Mouse (Mus musculus): ENCODE data around the gene Ap1g2. TPM values are rescaled to one million over a fixed set of nuclear protein-coding genes. Genes with fewer than 3 reads are reported as not detected.

Gene Ap1g2
- polyA plus RNA-seq, 1 experiment from 2014 or later = 23.3 TPM

GRCm38 (mm10) chr14:55052496-55052895 lies 53.9 kb downstream of the Ap1g2 start:
- H3K27ac ChIP-seq (ENCODE audit: low read length) = no peak overlapping the region
- WGBS = 73% methylated on average over 8 of the region's 9 CpGs
- no peaks in the 10 kb centered on the region for H3K4me1 ChIP-seq (ENCODE audit: insufficient read depth, low read length)
- no peak overlapping the region for H3K4me2 ChIP-seq (replicated peaks; ENCODE audit: low read depth, low read length)
- H3K36me3 ChIP-seq (ENCODE audit: insufficient read depth, low read length) = no peaks in the 10 kb centered on the region
- H3K4me3 ChIP-seq (ENCODE audit: low read length) = no peak overlapping the region
- no peaks in the 10 kb centered on the region for H3K27me3 ChIP-seq (ENCODE audit: insufficient read depth, low read length)
- no peak for ATAC-seq (ENCODE audit: low FRiP score, low TSS enrichment)
- no peaks in the 10 kb centered on the region for H3K9me3 ChIP-seq (ENCODE audit: low read length)
- H3K9ac ChIP-seq (replicated peaks; ENCODE audit: low read length) = no peak overlapping the region

Other genes starting within 250 kb of the Ap1g2 start
- gene Homez, start 235.6 kb downstream of the Ap1g2 start, polyA plus RNA-seq (2015; fragmentation: Nextera tagmentation; extraction: Ambion mirVana) = 18.0 and 19.9 TPM in 2 replicates
- 1.6 and 1.7 TPM in 2 replicates for gene Ppp1r3e, start 229.0 kb downstream of the Ap1g2 start, polyA plus RNA-seq (2015; fragmentation: Nextera tagmentation; extraction: Ambion mirVana)
- gene Bcl2l2, start 223.2 kb downstream of the Ap1g2 start, polyA plus RNA-seq (2015; fragmentation: Nextera tagmentation; extraction: Ambion mirVana) = 5.0 and 5.1 TPM in 2 replicates
- 0.16 and 0.45 TPM in 2 replicates for gene Gm20521, start 223.2 kb downstream of the Ap1g2 start, polyA plus RNA-seq (2015; fragmentation: Nextera tagmentation; extraction: Ambion mirVana)
- gene Pabpn1, start 214.1 kb downstream of the Ap1g2 start, polyA plus RNA-seq (2015; fragmentation: Nextera tagmentation; extraction: Ambion mirVana) = 135 and 141 TPM in 2 replicates
- 45.9 and 55.1 TPM in 2 replicates for gene Slc22a17, start 193.5 kb downstream of the Ap1g2 start, polyA plus RNA-seq (2015; fragmentation: Nextera tagmentation; extraction: Ambion mirVana)
- 30.0 and 33.0 TPM in 2 replicates for gene Efs, start 180.5 kb downstream of the Ap1g2 start, polyA plus RNA-seq (2015; fragmentation: Nextera tagmentation; extraction: Ambion mirVana)
- gene Il25, start 173.9 kb downstream of the Ap1g2 start, polyA plus RNA-seq (2015; fragmentation: Nextera tagmentation; extraction: Ambion mirVana) = 0.17 TPM in 1 of 2 replicates, not detected in the other
- 1.5 and 2.1 TPM in 2 replicates for gene Cmtm5, start 170.3 kb downstream of the Ap1g2 start, polyA plus RNA-seq (2015; fragmentation: Nextera tagmentation; extraction: Ambion mirVana)
- 1.1 and 1.4 TPM in 2 replicates for gene Myh6, start 139.7 kb downstream of the Ap1g2 start, polyA plus RNA-seq (2015; fragmentation: Nextera tagmentation; extraction: Ambion mirVana)
- not detected in 2 replicates for gene Gm17428, start 129.7 kb downstream of the Ap1g2 start, polyA plus RNA-seq (2015; fragmentation: Nextera tagmentation; extraction: Ambion mirVana)
- 2.4 and 5.0 TPM in 2 replicates for gene Myh7, start 112.0 kb downstream of the Ap1g2 start, polyA plus RNA-seq (2015; fragmentation: Nextera tagmentation; extraction: Ambion mirVana)
- gene Ngdn, start 91.1 kb downstream of the Ap1g2 start, polyA plus RNA-seq (2015; fragmentation: Nextera tagmentation; extraction: Ambion mirVana) = 87.0 and 88.8 TPM in 2 replicates
- 4.3 and 6.0 TPM in 2 replicates for gene Zfhx2, start 14.3 kb downstream of the Ap1g2 start, polyA plus RNA-seq (2015; fragmentation: Nextera tagmentation; extraction: Ambion mirVana)
- 27.1 and 28.9 TPM in 2 replicates for gene Thtpa, start 11.8 kb downstream of the Ap1g2 start, polyA plus RNA-seq (2015; fragmentation: Nextera tagmentation; extraction: Ambion mirVana)
- gene Jph4, start 10.3 kb upstream of the Ap1g2 start, polyA plus RNA-seq (2015; fragmentation: Nextera tagmentation; extraction: Ambion mirVana) = 0.45 and 0.51 TPM in 2 replicates
- gene Dhrs2, start 115.4 kb upstream of the Ap1g2 start, polyA plus RNA-seq (2015; fragmentation: Nextera tagmentation; extraction: Ambion mirVana) = 0.29 and 0.42 TPM in 2 replicates

Data from kidney, embryonic 16.5 days (tissue).